Mouse (Mus musculus) thymus, adult 18-20 months (tissue): ENCODE data around the gene Chrne.

Experiments used
- DNase-seq, 2 experiments: peaks; one replicate each; pipeline ENCODE4 v3.0.0; 2022; ENCODE audit warnings: mixed read lengths in 2 of 2

The Chrne gene

DNA sequence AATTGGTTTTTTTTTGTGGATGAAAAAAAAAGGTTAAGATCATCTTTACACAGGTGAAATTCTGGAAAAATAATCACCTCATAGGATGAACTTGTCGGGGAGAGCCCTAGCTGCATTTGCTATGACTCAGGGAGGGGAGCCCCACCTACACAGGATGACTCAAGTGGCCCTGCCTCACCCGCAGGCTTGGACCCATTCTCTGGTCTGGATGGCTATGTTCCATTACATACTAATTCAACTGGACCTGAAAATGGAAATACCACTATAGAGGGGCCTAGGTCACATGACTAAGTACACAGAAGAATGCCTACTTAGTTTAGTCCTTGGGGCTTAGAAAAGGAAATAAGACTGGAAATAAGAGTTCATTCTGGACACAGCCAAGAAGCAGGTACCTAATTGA is 32.4 kb upstream of the Chrne start:
- DNase-seq = no peak

DNA sequence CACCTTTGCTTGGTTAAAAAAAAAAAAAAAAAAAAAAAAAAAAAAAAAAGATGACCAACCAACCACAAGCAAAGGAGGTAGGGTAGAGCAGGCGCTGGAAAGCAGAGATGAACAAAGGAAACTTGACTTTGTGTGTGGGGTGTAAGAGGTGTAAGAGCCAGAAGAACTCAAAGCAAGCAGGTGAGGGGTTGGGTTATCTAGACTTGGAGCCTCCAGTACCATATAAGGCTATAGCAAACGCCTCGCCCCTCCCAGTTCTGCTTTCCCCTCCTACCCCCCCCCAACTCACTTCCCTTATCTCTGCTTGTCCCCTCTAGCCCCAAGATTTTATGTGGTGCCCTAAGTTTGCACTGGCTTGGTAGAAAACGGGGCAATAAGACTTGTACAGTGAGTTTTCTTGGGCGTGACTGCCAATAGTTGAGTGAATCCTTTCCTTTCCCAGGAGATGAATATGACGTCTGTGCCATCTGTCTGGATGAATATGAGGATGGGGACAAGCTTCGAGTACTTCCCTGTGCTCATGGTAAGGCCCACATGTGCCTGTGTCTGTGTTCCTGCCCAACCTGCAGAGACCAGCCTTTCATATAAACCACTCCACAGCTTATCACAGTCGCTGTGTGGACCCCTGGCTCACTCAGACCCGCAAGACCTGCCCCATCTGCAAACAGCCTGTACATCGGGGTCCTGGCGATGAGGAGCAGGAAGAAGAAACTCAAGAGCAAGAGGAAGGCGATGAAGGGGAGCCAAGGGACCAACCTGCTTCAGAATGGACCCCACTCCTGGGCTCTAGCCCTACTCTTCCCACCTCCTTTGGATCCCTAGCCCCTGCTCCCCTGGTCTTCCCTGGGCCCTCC is 31.5 kb upstream of the Chrne start:
- no peak for DNase-seq

DNA sequence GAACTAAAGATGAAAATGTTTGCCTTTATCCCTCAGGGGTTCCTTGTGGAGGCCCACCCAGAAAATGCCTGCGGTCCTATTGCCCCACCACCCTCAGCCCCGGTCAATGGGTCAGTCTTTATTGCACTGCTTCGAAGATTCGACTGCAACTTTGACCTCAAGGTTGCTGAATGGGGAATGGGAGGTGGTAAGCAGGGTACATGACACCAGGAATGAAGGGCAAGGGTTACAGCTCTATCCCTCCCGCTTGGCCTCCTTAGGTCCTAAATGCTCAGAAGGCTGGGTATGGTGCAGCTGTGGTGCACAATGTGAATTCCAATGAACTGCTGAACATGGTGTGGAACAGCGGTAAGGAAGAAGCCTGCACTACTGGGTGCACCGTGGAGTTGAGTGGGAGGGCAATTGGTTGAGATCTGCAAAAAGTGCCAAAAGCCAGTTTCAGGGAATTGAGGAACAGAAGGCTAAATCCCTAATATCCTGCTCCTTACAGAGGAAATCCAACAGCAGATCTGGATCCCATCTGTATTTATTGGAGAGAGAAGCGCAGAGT is 30.2 kb upstream of the Chrne start:
- DNase-seq = no peak

DNA sequence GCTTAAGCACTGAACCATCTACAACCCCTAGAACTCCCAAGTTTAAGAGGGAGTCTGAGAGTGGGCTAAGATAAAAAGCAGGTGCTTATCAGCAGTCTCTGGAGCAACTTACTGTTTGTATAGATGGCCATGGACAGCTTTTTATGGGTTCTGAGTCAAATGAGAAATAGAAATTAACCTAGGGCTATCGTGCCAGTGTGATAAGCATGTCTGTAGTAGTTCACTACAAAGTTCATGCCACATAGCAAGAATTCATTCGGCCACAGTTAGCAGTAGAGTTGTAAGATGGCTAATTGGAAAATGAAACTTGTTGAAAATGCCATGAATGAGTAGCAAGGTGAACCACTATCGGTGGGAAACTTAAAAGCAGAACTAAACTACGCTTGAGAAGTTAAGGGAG is 29.5 kb upstream of the Chrne start:
- DNase-seq = no peak

DNA sequence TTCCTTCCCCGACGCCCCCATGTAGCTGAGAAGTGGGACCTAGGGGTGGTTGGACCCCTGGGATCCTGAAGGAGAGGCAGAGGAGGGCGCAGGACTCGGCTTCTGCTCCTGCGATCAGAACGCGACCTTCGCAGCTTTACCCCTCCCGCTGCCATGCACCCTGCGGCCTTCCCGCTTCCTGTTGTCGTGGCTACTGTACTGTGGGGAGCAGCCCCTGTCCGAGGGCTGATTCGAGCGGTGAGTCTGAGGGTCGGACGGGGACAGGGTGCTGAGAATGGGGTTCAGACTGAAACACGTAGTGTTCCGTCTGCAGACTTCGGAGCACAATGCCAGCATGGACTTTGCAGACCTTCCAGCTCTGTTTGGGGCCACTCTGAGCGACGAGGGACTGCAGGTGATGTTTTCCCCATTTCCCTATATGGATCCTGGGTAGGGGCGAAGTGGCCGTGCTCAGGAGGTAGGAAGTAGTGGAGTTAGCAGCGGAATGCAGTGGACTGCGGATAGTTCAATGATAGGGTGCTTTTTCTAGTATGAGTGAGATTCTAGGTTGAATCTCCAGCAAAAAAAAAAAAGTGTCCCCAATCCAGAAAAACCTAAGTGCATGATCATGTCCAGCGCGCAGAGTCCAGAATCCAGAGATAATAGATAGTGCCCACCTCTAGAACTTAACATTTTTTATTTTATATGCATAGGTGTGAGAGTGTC is 28.9 kb upstream of the Chrne start:
- peak; percentile 51 to 71 for DNase-seq

DNA sequence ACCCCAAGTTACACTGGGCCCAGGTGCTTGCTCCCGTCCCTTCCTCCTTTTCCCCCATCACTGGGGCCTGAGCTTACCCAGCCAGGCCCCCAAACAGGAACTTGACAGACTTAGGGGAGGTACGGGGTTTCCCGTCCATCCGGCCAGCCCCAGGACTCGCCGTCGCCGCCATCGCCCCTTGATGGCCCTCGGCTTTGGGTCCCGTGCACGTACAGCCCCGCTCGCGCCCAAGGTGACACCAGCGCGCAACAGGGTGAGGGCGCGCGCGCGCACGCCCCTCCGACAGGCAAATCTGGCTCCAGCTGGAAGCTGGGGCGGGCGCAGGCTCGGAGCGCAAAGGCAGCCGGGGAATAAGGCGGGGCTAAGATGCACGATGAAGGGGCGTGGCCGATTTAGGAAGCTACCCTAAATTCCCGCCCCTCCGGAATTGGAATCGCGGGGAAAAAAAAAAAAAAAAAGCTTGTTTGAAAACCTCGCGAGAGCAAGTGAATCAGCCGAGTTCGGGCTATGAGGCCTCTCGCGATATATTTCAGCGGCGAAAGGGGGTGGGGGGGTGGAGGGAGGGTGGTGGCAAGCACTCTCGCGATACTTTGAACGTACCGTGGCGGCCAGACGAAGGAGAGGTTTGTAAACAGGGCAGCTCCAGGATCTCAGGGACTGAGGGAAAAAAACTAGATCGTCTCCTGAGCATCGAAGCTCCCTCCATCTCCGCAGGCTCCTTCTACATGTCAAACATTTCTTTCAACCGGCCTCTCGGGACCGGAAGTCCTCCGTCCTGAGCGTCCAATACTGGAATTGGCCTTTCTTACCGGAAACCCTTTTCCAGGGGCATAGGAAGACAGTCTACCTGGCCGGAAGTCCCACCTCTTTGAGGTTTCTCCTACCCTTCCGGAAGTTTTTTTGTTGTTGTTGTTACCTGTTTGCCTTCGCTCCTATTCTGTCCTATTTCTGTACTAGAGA is 28.0 kb upstream of the Chrne start, which contains the start of the genes Rnf167 and Slc25a11:
Gene Rnf167, plus strand, starts transcription at position 545 of the 960 bp plus-strand sequence.
Gene Slc25a11, minus strand, starts transcription at position 789 of the 960 bp plus-strand sequence.
- DNase-seq = peak; percentile 95 to 97

DNA sequence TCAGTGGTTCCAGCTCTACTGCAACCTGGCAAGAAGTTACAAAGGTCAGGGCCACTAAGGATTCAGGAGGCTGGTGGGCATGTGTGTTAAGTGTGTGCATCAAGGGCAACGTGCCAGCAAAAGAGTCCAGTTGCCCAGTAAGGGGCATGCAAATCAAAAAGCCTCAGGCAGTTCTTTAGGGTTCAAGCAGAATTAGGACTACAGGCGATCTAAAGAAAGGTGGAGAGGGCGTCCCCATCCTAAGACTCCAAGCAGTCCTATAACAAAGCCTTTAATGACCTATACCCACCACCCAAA is 27.2 kb upstream of the Chrne start:
- DNase-seq = no peak

DNA sequence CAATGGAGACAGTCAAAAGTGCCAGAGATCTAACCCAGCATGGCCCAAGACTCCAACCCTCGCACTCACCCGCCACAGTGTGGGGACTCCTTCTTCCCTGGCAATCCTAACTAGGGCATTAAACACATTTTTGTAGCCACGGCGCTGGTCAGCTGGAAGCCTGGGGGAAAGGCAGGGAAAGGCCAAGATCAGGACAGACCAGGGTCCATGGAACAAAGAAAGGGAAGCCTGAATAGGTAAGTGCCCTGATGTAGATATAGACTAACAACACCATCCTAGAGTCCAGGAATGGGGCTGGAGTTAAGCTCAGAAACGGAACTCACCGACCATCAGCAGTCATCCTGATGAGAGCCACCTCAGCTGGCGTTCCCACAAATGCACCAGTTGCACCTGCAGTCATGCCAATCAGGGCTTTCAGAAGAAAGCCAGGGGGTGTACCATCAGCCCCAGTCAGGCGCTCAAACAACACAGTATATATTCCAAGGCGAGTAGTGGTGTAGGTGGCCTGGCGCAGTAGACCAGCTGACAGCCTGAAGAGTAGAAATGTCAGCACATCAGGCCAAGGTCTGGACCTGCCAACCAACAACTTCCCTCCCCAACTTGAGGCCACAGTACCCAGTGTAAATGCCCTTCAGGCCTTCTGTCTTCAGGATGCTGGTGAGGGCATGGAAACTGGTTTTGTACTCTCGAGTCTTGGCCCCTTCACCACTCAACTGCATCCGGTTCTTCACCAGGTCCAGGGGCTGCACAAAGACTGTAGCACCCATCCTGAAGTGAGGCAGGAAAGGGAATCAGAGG is 26.6 kb upstream of the Chrne start:
- DNase-seq = no peak

DNA sequence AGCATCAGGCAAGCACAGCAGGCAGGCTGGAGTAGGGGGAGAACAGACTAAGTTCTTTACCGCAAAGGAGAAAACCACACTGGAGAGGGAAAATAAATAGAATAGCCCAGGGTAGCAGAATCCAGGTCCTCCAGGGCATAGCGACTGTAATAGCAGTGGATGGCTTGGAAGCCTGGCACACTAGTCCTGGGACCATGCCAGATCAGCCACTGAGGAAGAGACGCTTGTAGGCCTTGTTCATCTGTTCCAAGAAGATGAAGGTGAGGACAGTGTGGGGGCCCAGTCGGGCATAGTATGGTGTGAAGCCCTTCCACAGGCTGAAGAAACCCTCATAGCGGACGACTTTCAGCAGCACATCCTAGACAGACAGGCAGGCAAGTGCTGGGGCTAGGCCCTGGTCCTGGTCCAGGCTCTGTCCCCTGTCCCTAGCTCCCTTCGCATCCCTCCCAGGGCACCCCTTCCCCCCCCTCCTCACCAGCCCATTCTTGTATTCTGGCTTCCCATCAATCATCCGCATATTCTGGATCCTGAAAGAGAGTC is 25.6 kb upstream of the Chrne start:
- no peak for DNase-seq

DNA sequence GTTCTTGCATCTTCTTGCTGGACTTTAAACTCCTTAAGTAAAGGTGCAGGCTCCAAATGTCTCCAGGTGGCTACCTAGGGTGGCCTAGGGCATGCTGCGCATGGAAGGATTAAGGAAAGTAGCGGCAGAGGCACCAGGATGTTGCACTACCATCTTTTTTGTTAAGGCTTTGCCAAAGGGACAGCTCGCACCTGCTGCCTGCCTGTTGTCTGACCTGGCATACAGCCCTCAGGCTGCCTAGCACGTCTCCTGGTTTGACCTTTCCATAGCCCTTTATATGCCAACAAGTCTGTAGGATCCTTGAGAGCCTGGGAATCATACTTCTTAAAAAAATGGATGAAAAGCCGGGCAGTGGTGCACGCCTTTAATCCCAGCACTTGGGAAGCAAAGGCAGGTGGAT is 24.0 kb upstream of the Chrne start:
- DNase-seq = no peak

DNA sequence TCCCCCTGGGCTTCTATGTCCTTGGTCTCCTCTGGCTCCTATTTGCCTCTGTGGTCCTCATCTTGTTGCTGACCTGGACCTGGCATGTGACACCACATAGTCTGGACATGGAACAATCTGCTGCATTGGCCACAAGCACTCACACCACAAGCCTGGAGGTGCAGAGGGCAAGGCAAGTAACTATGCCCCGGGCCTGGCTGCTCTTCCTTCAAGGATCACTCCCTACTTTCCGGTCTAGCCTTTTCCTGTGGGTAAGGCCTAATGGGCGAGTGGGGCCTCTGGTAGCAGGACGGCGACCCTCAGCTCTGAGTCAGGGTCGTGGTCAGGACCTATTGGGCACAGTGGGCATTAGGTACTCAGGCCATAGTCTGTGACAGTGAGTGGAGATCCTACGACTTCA is 22.2 kb upstream of the Chrne start:
- no peak for DNase-seq

DNA sequence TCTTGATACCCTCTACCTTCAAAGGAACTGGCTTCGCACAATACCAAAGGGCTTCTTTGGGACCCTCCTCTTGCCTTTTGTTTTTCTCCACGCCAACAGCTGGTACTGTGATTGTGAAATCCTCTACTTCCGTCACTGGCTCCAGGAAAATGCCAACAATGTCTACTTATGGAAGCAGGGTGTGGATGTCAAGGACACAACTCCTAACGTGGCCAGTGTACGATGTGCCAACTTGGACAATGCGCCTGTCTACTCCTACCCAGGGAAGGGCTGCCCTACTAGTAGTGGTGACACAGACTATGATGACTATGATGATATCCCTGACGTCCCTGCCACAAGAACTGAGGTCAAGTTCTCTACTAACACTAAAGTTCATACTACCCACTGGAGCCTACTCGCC is 21.0 kb upstream of the Chrne start:
- DNase-seq = no peak

DNA sequence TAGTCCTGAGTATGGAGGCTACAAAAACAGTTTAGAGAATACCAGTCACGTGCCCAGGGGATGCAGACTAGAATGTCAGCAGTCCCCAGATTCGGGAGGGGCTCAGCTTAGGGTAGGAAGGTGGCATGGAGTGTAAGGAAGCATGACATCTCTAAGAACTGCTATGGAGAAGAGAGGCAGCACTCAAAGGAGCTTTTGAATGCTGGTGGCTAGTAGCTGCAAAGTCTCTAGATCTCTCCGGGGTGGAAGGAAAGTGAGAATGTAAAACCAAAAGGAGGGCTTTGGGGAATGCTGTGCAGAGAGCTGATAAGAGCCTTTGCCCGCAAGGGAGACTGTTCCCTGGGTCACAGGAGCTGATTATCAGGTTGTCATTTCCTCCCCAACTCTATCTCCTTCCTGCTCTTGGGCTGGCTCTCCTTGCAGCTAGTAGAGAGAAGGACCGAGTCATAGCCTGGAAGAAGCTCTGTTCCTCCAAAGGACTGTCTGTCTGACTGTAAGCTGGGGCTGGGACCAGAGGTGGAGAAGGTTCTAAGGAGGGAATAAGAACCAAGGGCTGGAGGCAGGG is 19.8 kb upstream of the Chrne start, which contains the start of gene Gp1ba:
Gene Gp1ba, plus strand, starts transcription at position 409 of the 565 bp plus-strand sequence.
- no peak for DNase-seq

DNA sequence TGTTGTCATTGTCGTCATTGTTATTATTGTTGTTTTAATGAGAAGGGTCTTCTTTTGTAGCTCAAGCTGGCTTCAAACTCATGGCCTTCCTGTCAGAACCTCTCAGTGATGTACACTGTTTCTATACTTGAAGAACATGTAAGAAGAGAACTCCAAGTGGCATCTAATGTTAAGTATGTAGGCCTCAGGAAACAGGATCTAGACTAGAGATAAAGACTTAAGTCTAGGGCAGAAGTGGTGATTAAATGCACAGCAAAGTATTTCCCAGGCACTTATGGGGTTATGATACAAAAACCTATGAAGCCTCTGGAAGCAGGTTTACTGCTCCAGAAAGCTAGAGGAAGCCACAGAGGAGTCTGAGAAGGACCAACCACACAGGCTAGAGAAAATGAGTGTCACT is 19.3 kb upstream of the Chrne start:
- DNase-seq = no peak

DNA sequence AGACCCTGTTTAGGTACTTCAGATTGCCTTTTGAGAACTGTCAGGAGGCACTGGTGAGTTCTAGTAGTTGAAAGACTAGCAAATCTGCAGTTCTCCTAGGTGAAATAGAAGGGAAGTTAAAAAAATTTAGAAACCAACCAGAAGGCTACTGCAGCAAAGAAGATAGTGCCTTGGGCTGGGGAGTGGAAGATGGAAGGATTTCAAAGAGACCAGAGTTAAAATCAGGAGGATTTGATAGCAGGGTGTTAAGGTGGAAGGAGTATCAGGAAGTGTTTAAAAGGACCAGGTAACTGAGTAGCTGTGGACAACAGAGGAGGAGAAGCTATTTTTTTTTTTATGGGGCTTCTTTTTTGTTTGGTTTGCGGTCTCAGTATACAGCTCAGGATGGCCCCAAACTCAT is 18.7 kb upstream of the Chrne start:
- DNase-seq = no peak

DNA sequence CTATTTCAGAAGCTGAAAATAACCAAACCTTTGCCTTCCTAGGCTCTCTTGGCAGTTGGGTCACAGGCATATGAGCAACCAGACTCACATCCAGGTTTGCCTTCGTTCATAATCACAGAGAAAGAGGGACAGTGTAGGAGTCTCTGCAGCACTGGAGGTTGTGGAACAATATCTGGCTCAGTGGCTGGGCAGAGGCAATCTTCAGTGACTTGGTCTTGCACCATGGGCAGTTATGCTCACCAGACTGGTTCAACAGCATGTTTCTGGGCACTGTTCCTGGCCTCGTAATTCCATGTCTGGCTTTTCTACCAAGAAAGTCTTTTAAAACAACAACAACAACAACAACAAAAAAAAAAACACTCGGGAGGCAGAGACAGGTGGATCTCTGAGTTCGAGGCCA is 16.6 kb upstream of the Chrne start:
- no peak for DNase-seq

DNA sequence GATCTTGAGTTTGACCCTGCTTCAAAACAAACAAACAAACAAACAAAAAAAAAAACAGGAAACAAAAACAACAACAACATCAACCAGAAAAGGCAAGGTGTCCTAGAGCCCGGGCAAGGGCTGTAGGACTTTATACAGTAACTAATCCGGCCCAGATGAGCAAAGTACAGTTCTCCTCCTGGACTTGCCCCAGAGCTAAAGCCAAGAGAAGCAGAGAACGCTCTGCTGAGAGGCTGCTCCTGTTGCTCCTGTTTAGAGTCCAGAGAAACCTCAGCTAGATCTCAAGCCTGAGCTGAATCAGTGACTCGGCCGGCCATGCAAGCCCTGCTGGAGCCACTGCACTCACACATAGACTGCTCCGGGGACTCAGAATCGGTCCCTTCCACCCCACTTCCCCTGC is 11.1 kb upstream of the Chrne start:
- no peak for DNase-seq

DNA sequence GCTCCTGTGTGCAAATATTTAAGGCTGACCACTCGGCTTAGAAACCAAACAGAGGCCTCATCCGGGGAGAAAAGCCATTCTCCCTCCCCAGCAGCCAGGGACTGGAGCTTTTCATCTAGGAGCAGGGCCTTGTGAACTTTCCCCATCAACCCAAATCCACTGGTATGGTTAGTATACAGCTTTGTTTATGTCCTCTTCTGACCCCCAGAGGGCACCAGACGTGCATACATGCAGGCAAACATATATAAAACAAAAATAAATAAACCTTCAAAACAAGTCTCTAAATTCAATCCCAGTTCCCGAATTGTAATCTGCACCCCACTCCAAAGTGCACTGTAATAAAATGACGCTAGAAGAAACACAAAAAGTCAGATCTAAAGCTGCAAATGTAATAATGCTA is 10.5 kb upstream of the Chrne start:
- no peak for DNase-seq

DNA sequence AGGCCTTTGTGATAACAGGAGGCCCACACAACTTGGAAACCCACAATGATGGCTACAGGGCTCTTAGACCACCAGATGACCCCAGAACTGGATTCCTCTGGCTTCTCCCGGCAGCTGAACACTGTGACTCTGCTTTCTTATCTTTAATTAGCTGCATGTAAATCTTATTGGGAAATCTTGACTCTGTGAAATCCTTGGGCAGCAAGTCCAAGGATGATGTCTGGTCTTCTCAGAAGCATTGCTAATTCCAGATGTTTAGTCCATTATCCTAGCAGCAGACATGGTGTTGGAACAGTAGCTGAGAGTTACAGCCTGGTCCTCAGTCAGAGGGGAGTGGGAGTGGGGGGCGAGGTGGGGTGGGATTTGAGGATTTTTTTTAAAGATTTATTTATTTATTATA is 9.4 kb upstream of the Chrne start:
- no peak for DNase-seq

DNA sequence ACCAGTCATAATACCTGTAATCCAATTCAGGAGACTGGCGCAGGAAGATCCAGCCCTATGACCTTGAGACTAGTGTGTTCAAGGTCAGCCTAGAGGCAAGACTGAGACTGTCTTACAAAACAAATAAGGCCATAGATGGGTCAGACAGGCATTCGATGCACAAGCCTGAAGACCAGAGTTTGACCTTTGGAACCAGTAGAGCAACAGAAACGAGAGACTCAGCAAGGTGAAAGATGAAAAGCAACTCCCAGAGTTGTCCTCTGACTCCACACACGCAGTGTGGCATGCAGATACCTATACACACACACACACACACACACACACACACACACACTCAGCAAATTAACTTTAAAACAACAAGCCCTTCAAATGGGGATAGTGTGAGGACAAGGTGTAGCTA is 7.9 kb upstream of the Chrne start:
- DNase-seq = no peak

DNA sequence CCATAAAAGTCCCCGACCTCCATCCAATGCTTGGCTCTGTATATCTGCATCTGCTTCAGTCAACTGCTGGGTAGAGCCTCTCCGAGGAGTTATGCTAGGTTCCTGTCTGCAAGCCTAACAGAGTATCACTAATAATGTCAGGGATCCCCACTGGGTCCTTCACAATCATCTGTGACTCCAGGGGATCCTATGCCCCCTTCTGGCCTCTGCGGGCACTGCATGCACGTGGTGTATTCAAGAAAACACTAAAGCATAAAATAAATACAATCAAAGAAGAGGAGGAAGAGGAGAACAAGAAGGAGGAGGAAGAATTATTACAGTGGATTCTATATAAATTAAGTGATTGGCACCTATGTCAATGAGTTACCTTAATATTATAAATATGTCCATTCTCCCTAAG is 6.5 kb upstream of the Chrne start:
- DNase-seq = no peak
